Mouse (Mus musculus) Patski (cell line): Measurements from ENCODE around the gene Prps1. TPM values are rescaled to one million over a fixed set of nuclear protein-coding genes. Genes with fewer than 3 reads are reported as not detected.

Source experiments
- ATAC-seq: fragments of 100-300 bp; one replicate; pipeline ENCODE4 v1.8.0; 2021
- CTCF ChIA-PET: fragments of 350-600 bp; sonication (Branson Sonifier 250); formaldehyde crosslinking; loops from one replicate; lab custom pipeline; 2022; ENCODE audit warnings: inconsistent platforms; lab: Charles Lee
- POLR2A ChIA-PET: fragments of 350-600 bp; sonication (Branson Sonifier 250); formaldehyde crosslinking; loops from one replicate; lab custom pipeline; 2022; ENCODE audit warnings: antibody characterized with exemption, inconsistent platforms; lab: Charles Lee
- DNase-seq: peaks from one replicate; pipeline ENCODE4 v3.0.0-alpha.2; 2011; ENCODE audit warnings: low read depth, low spot score
- H3K27me3 ChIP-seq: fragments of 371-371 bp; one replicate; pipeline ENCODE4 v1.5.1; 2021
- CTCF ChIP-seq: fragments of 100-300 bp; IDR thresholded peaks from one replicate; pipeline ENCODE4 v1.5.1; 2021
- in situ Hi-C: fragments of 300-500 bp; cut with MboI; formaldehyde crosslinking; loops from 3 replicates; pipeline ENCODE4 v1.11.1; 2018; ENCODE audit warnings: low pct_unique_long_range_greater_than_20kb, mixed read lengths
- polyA plus RNA-seq: library from polyadenylated mRNA; unstranded; gene quantifications from one replicate; pipeline ENCODE4 v1.2.3, GENCODE M21; 2021

Gene Prps1
- polyA plus RNA-seq, 1 experiment from 2014 or later: 51.2 TPM

- ATAC-seq: no peak
- DNase-seq: no peak
- no peak for TF ChIP-seq CTCF
- POLR2A ChIA-PET: interaction anchor here (0.6 kb wide), 1 partner anchor 105 kb away, joined by 3 read pairs; no protein-coding TSS in a partner anchor
- H3K27me3 ChIP-seq: no peaks in the 10 kb centered on the region
- in situ Hi-C loops: no loop called here
- CTCF ChIA-PET: interaction anchor here (0.8 to 2.0 kb wide), 4 partner anchors 26 to 34 kb away, joined by 3 to 4 read pairs (median 3); no protein-coding TSS in a partner anchor
Measured at GRCm38 (mm10) chrX:140511687-140512651, 55.6 kb downstream of the Prps1 start.

GRCm38 (mm10) chrX:140513379-140513778 lies 57.0 kb downstream of the Prps1 start:
- no peaks in the 10 kb centered on the region for H3K27me3 ChIP-seq
- ChIA-PET POLR2A (no interaction called here), CTCF (interaction anchor here (1.5 to 2.0 kb wide), 2 partner anchors 24 to 28 kb away, joined by 3 to 4 read pairs; no protein-coding TSS in a partner anchor)
- no peak for ATAC-seq
- in situ Hi-C loops: no loop called here
- no peak for DNase-seq
- no peak for TF ChIP-seq CTCF

- H3K27me3 ChIP-seq: peaks cover 4% of the 10 kb centered on the region
- in situ Hi-C loops: no loop called here
- ChIA-PET CTCF (no interaction called here), POLR2A (no interaction called here)
- no peak for TF ChIP-seq CTCF
- no peak for DNase-seq
- no peak for ATAC-seq
Measured at GRCm38 (mm10) chrX:140518351-140518750, 61.9 kb downstream of the Prps1 start.

GRCm38 (mm10) chrX:140520146-140521102 lies 64.0 kb downstream of the Prps1 start:
- ATAC-seq: peak; percentile 60
- DNase-seq: no peak
- in situ Hi-C loops: no loop called here
- POLR2A ChIA-PET: interaction anchor here (1.0 to 1.2 kb wide), 2 partner anchors 20 to 78 kb away, joined by 3 read pairs; no protein-coding TSS in a partner anchor
- CTCF ChIA-PET: interaction anchor here (0.7 to 1.8 kb wide), 2 partner anchors 16 to 21 kb away, joined by 3 to 5 read pairs; no protein-coding TSS in a partner anchor
- H3K27me3 ChIP-seq: peaks cover 4% of the 10 kb centered on the region
- TF ChIP-seq CTCF: no peak

GRCm38 (mm10) chrX:140522071-140522765 lies 65.8 kb downstream of the Prps1 start:
- CTCF ChIA-PET: interaction anchor here (1.2 to 1.8 kb wide), 2 partner anchors 18 to 20 kb away, joined by 3 to 5 read pairs; no protein-coding TSS in a partner anchor
- POLR2A ChIA-PET: interaction anchor here (1.2 kb wide), 1 partner anchor 19 kb away, joined by 3 read pairs; no protein-coding TSS in a partner anchor
- in situ Hi-C loops: no loop called here
- TF ChIP-seq CTCF: no peak
- ATAC-seq (peak; percentile 45), DNase-seq (no peak)
- H3K27me3 ChIP-seq: peaks cover 4% of the 10 kb centered on the region

GRCm38 (mm10) chrX:140524231-140524630 lies 67.8 kb downstream of the Prps1 start:
- TF ChIP-seq CTCF: no peak
- DNase-seq (no peak), ATAC-seq (no peak)
- POLR2A ChIA-PET: interaction anchor here (1.3 kb wide), 1 partner anchor 18 kb away, joined by 3 read pairs; no protein-coding TSS in a partner anchor
- CTCF ChIA-PET: no interaction called here
- peaks cover 4% of the 10 kb centered on the region for H3K27me3 ChIP-seq
- in situ Hi-C loops: no loop called here

Other genes with a start within 250 kb of the Prps1 start
- 2.0 TPM for gene Frmpd3, start 114.3 kb upstream of the Prps1 start, polyA plus RNA-seq
- 29.6 TPM for gene Tsc22d3, start 144.0 kb downstream of the Prps1 start, polyA plus RNA-seq
- gene Mid2, start 208.0 kb downstream of the Prps1 start, polyA plus RNA-seq: 14.5 TPM